Mouse (Mus musculus): ENCODE results near the gene Cbx6. TPM values are rescaled to one million over a fixed set of nuclear protein-coding genes. Genes with fewer than 3 reads are reported as not detected.

Gene Cbx6
- total and polyA plus RNA-seq, 2 experiments = 1.2 to 3.7 TPM

- no peaks in the 10 kb centered on the region for H3K79me2 ChIP-seq (ENCODE audit: control insufficient read depth, insufficient read depth, low read length)
- no peak overlapping the region for H3K4me3 ChIP-seq (ENCODE audit: insufficient read depth, low read depth, low read length)
- TF ChIP-seq CTCF (IDR thresholded peaks at IDR 0.05; ENCODE audit: low read depth, low read length) = no peak
- no peak for DNase-seq (ENCODE audit: extremely low read depth, low read depth, low spot score)
- H3K27ac ChIP-seq (replicated peaks; ENCODE audit: insufficient read depth, low read depth, low read length) = no peak overlapping the region
- no peaks in the 10 kb centered on the region for H3K4me1 ChIP-seq (ENCODE audit: control insufficient read depth, insufficient read depth, low read length)
- 0 out of 2 replicates have a peak, but pooled peaks cover 3% of the 10 kb centered on the region for H3K27me3 ChIP-seq (ENCODE audit: control insufficient read depth, insufficient read depth, low read length)
- WGBS = 81% methylated on average over 5 of the region's 5 CpGs
- no peaks in the 10 kb centered on the region for H3K36me3 ChIP-seq (ENCODE audit: control insufficient read depth, insufficient read depth, low read length)
- no peak overlapping the region for H3K9ac ChIP-seq (ENCODE audit: low read depth, low read length)
These were observed 5.1 kb downstream of the Cbx6 start for GRCm38 (mm10) chr15:79829431-79829830.

- no peaks in the 10 kb centered on the region for H3K79me2 ChIP-seq (ENCODE audit: control insufficient read depth, insufficient read depth, low read length)
- H3K27ac ChIP-seq (replicated peaks; ENCODE audit: insufficient read depth, low read depth, low read length) = no peak overlapping the region
- no peaks in the 10 kb centered on the region for H3K36me3 ChIP-seq (ENCODE audit: control insufficient read depth, insufficient read depth, low read length)
- TF ChIP-seq CTCF (IDR thresholded peaks at IDR 0.05; ENCODE audit: low read depth, low read length) (no peak; the same call in 1 of the 2 replicates), POLR2A (IDR thresholded peaks at IDR 0.05; ENCODE audit: extremely low read depth, insufficient read depth, low read length) (no peak)
- no peak overlapping the region for H3K9ac ChIP-seq (ENCODE audit: low read depth, low read length)
- 0 out of 2 replicates have a peak, but pooled peaks cover under 1% of the 10 kb centered on the region for H3K27me3 ChIP-seq (ENCODE audit: control insufficient read depth, insufficient read depth, low read length)
- WGBS = 59% methylated on average over 46 of the region's 46 CpGs
- no peak for DNase-seq (ENCODE audit: extremely low read depth, low read depth, low spot score)
- no peaks in the 10 kb centered on the region for H3K4me1 ChIP-seq (ENCODE audit: control insufficient read depth, insufficient read depth, low read length)
- H3K4me3 ChIP-seq (ENCODE audit: insufficient read depth, low read depth, low read length) = no peak overlapping the region
These were observed 6.0 kb downstream of the Cbx6 start for GRCm38 (mm10) chr15:79828366-79829035.

GRCm38 (mm10) chr15:79827778-79828210 lies 6.7 kb downstream of the Cbx6 start:
- no peaks in the 10 kb centered on the region for H3K36me3 ChIP-seq (ENCODE audit: control insufficient read depth, insufficient read depth, low read length)
- 95% methylated on average over 11 of the region's 11 CpGs for WGBS
- no peaks in the 10 kb centered on the region for H3K4me1 ChIP-seq (ENCODE audit: control insufficient read depth, insufficient read depth, low read length)
- H3K9ac ChIP-seq (ENCODE audit: low read depth, low read length) = no peak overlapping the region
- no peak overlapping the region for H3K4me3 ChIP-seq (ENCODE audit: insufficient read depth, low read depth, low read length)
- no peaks in the 10 kb centered on the region for H3K27me3 ChIP-seq (ENCODE audit: control insufficient read depth, insufficient read depth, low read length)
- H3K79me2 ChIP-seq (ENCODE audit: control insufficient read depth, insufficient read depth, low read length) = no peaks in the 10 kb centered on the region
- DNase-seq (ENCODE audit: extremely low read depth, low read depth, low spot score) = no peak
- TF ChIP-seq CTCF (IDR thresholded peaks at IDR 0.05; ENCODE audit: low read depth, low read length) (no peak), POLR2A (IDR thresholded peaks at IDR 0.05; ENCODE audit: extremely low read depth, insufficient read depth, low read length) (no peak)
- H3K27ac ChIP-seq (replicated peaks; ENCODE audit: insufficient read depth, low read depth, low read length) = no peak overlapping the region

GRCm38 (mm10) chr15:79827061-79827777 lies 7.3 kb downstream of the Cbx6 start:
- H3K4me3 ChIP-seq (ENCODE audit: insufficient read depth, low read depth, low read length) = no peak overlapping the region
- H3K4me1 ChIP-seq (ENCODE audit: control insufficient read depth, insufficient read depth, low read length) = no peaks in the 10 kb centered on the region
- no peaks in the 10 kb centered on the region for H3K27me3 ChIP-seq (ENCODE audit: control insufficient read depth, insufficient read depth, low read length)
- H3K79me2 ChIP-seq (ENCODE audit: control insufficient read depth, insufficient read depth, low read length) = no peaks in the 10 kb centered on the region
- H3K36me3 ChIP-seq (ENCODE audit: control insufficient read depth, insufficient read depth, low read length) = no peaks in the 10 kb centered on the region
- DNase-seq (ENCODE audit: extremely low read depth, low read depth, low spot score) = no peak
- H3K9ac ChIP-seq (ENCODE audit: low read depth, low read length) = no peak overlapping the region
- no peak overlapping the region for H3K27ac ChIP-seq (replicated peaks; ENCODE audit: insufficient read depth, low read depth, low read length)
- 90% methylated on average over 14 of the region's 14 CpGs for WGBS
- TF ChIP-seq CTCF (IDR thresholded peaks at IDR 0.05; ENCODE audit: low read depth, low read length) = no peak
- TF ChIP-seq POLR2A (IDR thresholded peaks at IDR 0.05; ENCODE audit: extremely low read depth, insufficient read depth, low read length) = no peak

- Histone ChIP-seq H3K79me2 (ENCODE audit: control insufficient read depth, insufficient read depth, low read length) (no peaks in the 10 kb centered on the region), H3K27me3 (ENCODE audit: control insufficient read depth, insufficient read depth, low read length) (no peaks in the 10 kb centered on the region), H3K27ac (replicated peaks; ENCODE audit: insufficient read depth, low read depth, low read length) (no peak overlapping the region), H3K36me3 (ENCODE audit: control insufficient read depth, insufficient read depth, low read length) (no peaks in the 10 kb centered on the region), H3K4me3 (ENCODE audit: insufficient read depth, low read depth, low read length) (no peak overlapping the region), H3K4me1 (ENCODE audit: control insufficient read depth, insufficient read depth, low read length) (no peaks in the 10 kb centered on the region), H3K9ac (ENCODE audit: low read depth, low read length) (no peak overlapping the region)
- DNase-seq (ENCODE audit: extremely low read depth, low read depth, low spot score) = no peak
- TF ChIP-seq POLR2A (IDR thresholded peaks at IDR 0.05; ENCODE audit: extremely low read depth, insufficient read depth, low read length) = no peak
- no peak for TF ChIP-seq CTCF (IDR thresholded peaks at IDR 0.05; ENCODE audit: low read depth, low read length)
- WGBS = 91% methylated on average over 9 of the region's 9 CpGs
These were observed 8.1 kb downstream of the Cbx6 start for GRCm38 (mm10) chr15:79826221-79826935.
